ENCODE assay signal across 8 mouse cellular contexts in genomic region chr12:12904512-12904953, GRCm38 (mm10). TPM values are rescaled to one million over a fixed set of nuclear protein-coding genes. Genes with fewer than 3 reads are reported as not detected.
DNase-seq lines count a peak whose midpoint lies in the region; ATAC-seq and TF ChIP-seq lines count a peak whose summit lies in the region.

No protein-coding gene starts in this region.

- no peaks in the 10 kb centered on the region for H3K36me3 ChIP-seq in liver, adult 2 months (ENCODE audit: control insufficient read depth, insufficient read depth, low read length)

- ATAC-seq in activated CD4-positive, CD25-positive, alpha-beta regulatory T cell, adult 4 months: no peak

- H3K27me3 ChIP-seq in liver, adult 2 months (ENCODE audit: control insufficient read depth, insufficient read depth, low read length): no peaks in the 10 kb centered on the region

- TF ChIP-seq CTCF in liver, adult 2 months (IDR thresholded peaks at IDR 0.05; ENCODE audit: low read depth, low read length): no peak

- no peak overlapping the region for H3K27ac ChIP-seq in liver, adult 2 months (replicated peaks; ENCODE audit: insufficient read depth, low read depth, low read length)

- DNase-seq in liver, adult 2 months (ENCODE audit: extremely low read depth, low read depth, low spot score): peak; percentile 74
- DNase-seq in liver: no peak
- peak; percentile 63 for DNase-seq in forelimb bud, embryonic 11.5 days (ENCODE audit: low read depth, low spot score)
- peak; percentile 72 for DNase-seq in heart, postnatal 25 days (ENCODE audit: low spot score)
- peak; percentile 83 for DNase-seq in layer of hippocampus, adult 11-12 months (ENCODE audit: low spot score)
- peak; percentile 37 to 38 for DNase-seq in lung, adult 18-20 months
- peak; percentile 58 for DNase-seq in ovary, postnatal 14 days (ENCODE audit: low spot score)

- H3K9ac ChIP-seq in liver, adult 2 months (ENCODE audit: low read depth, low read length): no peak overlapping the region

- no peaks in the 10 kb centered on the region for H3K4me1 ChIP-seq in liver, adult 2 months (ENCODE audit: control insufficient read depth, insufficient read depth, low read length)

- no peak for TF ChIP-seq POLR2A in liver, adult 2 months (IDR thresholded peaks at IDR 0.05; ENCODE audit: extremely low read depth, insufficient read depth, low read length)

- intact Hi-C loops in heart, postnatal 25 days (cut with DNase I): loop anchor here (5.0 to 10.0 kb wide), 2 partner anchors 97 to 220 kb away; no protein-coding TSS in a partner anchor

- no peak overlapping the region for H3K4me3 ChIP-seq in liver, adult 2 months (ENCODE audit: insufficient read depth, low read depth, low read length)

- H3K79me2 ChIP-seq in liver, adult 2 months (ENCODE audit: control insufficient read depth, insufficient read depth, low read length): no peaks in the 10 kb centered on the region

- WGBS in liver, adult 2 months: 35% methylated on average over 23 of the region's 23 CpGs

RNA-seq across cellular contexts. Expression of gene Mycn, which starts 37.2 kb away (rescaled TPM):
- 0.40 and 0.65 TPM in 2 replicates for total RNA-seq in liver, adult 2 months (2014; rRNA removed)
- 0.21 and 0.54 TPM in 2 replicates for polyA plus RNA-seq in liver, adult 2 months (2012; rRNA removed)
- 1 to 10 TPM; 4.9 to 5.9 TPM for total RNA-seq in heart, postnatal 25 days (2021)
- not detected for polyA plus RNA-seq in activated CD4-positive, CD25-positive, alpha-beta regulatory T cell, adult 4 months (2017; shearing (Covaris generic))
